Mouse (Mus musculus): ENCODE data around the gene Chtf18.

- TF ChIP-seq CTCF (IDR thresholded peaks at IDR 0.05; ENCODE audit: extremely low read depth, insufficient read depth, insufficient read length, insufficient replicate concordance) (no peak), POLR2A (IDR thresholded peaks at IDR 0.05; ENCODE audit: low read depth, low read length) (no peak)
Observed at GRCm38 (mm10) chr17:25755627-25756377, 28.6 kb upstream of the Chtf18 start.

Data from spleen, adult 2 months (tissue).